Mouse (Mus musculus): ENCODE results near the gene Stard3nl. TPM values are rescaled to one million over a fixed set of nuclear protein-coding genes. Genes with fewer than 3 reads are reported as not detected.

Stard3nl gene
- polyA plus RNA-seq, 1 experiment from 2014 or later: 177 TPM

- 95% methylated on average over 2 of the region's 2 CpGs for WGBS
- Histone ChIP-seq H3K9ac (replicated peaks) (no peak overlapping the region), H3K27me3 (no peaks in the 10 kb centered on the region), H3K9me3 (no peaks in the 10 kb centered on the region), H3K4me3 (replicated peaks) (no peak overlapping the region), H3K36me3 (no peaks in the 10 kb centered on the region), H3K4me1 (replicated peaks) (no peaks in the 10 kb centered on the region), H3K27ac (no peak overlapping the region), H3K4me2 (replicated peaks) (no peak overlapping the region)
- ATAC-seq: no peak
Observed at GRCm38 (mm10) chr13:19407953-19408352, 12.4 kb upstream of the Stard3nl start.

- H3K4me1 ChIP-seq (replicated peaks): no peaks in the 10 kb centered on the region
- 83% methylated on average over 2 of the region's 2 CpGs for WGBS
- no peak overlapping the region for H3K27ac ChIP-seq
- no peaks in the 10 kb centered on the region for H3K36me3 ChIP-seq
- H3K9me3 ChIP-seq: no peaks in the 10 kb centered on the region
- no peak for ATAC-seq
- H3K4me3 ChIP-seq (replicated peaks): no peak overlapping the region
- H3K27me3 ChIP-seq: no peaks in the 10 kb centered on the region
- H3K4me2 ChIP-seq (replicated peaks): no peak overlapping the region
- H3K9ac ChIP-seq (replicated peaks): no peak overlapping the region
Observed at GRCm38 (mm10) chr13:19404623-19405022, 9.0 kb upstream of the Stard3nl start.

- peak overlapping the region; percentile 77 for H3K4me3 ChIP-seq (replicated peaks)
- ATAC-seq: peak; percentile 91; the same call in 1 of the 2 replicates
- peaks cover 5% of the 10 kb centered on the region; the same call in 1 of the 2 replicates for H3K36me3 ChIP-seq
- peaks cover 42% of the 10 kb centered on the region for H3K4me1 ChIP-seq (replicated peaks)
- H3K27me3 ChIP-seq: no peaks in the 10 kb centered on the region
- H3K9me3 ChIP-seq: no peaks in the 10 kb centered on the region
- WGBS: 2% methylated on average over 25 of the region's 25 CpGs
- H3K4me2 ChIP-seq (replicated peaks): peak overlapping the region; percentile 64
- peak overlapping the region; percentile 91 for H3K27ac ChIP-seq
- H3K9ac ChIP-seq (replicated peaks): peak overlapping the region; percentile 90
Observed at GRCm38 (mm10) chr13:19394798-19395687, 552 bp downstream of the Stard3nl start.

GRCm38 (mm10) chr13:19394171-19394570 lies 1.4 kb downstream of the Stard3nl start:
- no peak overlapping the region for H3K27ac ChIP-seq
- peak overlapping the region; percentile 64 for H3K4me2 ChIP-seq (replicated peaks)
- H3K4me3 ChIP-seq (replicated peaks): peak overlapping the region; percentile 77
- ATAC-seq: no peak
- H3K9me3 ChIP-seq: no peaks in the 10 kb centered on the region
- H3K36me3 ChIP-seq: peaks cover 7% of the 10 kb centered on the region; the same call in 1 of the 2 replicates
- 84% methylated on average over 4 of the region's 4 CpGs for WGBS
- H3K4me1 ChIP-seq (replicated peaks): peaks cover 49% of the 10 kb centered on the region
- no peaks in the 10 kb centered on the region for H3K27me3 ChIP-seq
- peak overlapping the region; percentile 90; the same call in 1 of the 2 replicates for H3K9ac ChIP-seq (replicated peaks)

GRCm38 (mm10) chr13:19393731-19394130 lies 1.9 kb downstream of the Stard3nl start:
- Histone ChIP-seq H3K27me3 (no peaks in the 10 kb centered on the region), H3K4me3 (replicated peaks) (peak overlapping the region; percentile 77; the same call in 1 of the 2 replicates), H3K9me3 (no peaks in the 10 kb centered on the region), H3K9ac (replicated peaks) (0 out of 2 replicates have a peak overlapping the region, but pooled peaks have one; percentile 90), H3K27ac (no peak overlapping the region), H3K4me1 (replicated peaks) (peaks cover 49% of the 10 kb centered on the region), H3K4me2 (replicated peaks) (peak overlapping the region; percentile 64), H3K36me3 (peaks cover 7% of the 10 kb centered on the region; the same call in 1 of the 2 replicates)
- no peak for ATAC-seq
- 89% methylated on average over 2 of the region's 2 CpGs for WGBS

DNA sequence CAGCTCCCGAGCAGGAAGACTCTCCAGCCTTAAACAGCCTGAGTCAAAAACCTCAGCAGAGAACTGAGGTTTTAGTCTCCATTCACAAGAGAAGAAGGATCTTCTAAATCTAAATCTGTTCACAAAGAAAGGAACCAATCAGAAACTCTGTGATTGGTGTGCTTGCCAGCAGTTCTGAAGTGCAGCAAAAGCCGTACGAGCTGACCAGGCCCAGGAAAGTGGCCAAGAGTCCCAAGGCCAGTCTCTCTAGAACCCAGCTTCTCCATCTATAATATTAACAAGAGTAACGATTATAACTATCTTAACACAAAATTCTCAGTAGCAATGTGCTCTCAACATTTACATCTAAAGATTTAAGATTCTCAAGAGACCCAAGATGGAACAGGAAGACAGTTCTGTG lies 4.0 kb downstream of the Stard3nl start:
- Histone ChIP-seq H3K36me3 (peaks cover 7% of the 10 kb centered on the region; the same call in 1 of the 2 replicates), H3K27me3 (no peaks in the 10 kb centered on the region), H3K27ac (no peak overlapping the region), H3K9ac (replicated peaks) (no peak overlapping the region), H3K4me2 (replicated peaks) (no peak overlapping the region), H3K9me3 (no peaks in the 10 kb centered on the region), H3K4me1 (replicated peaks) (peaks cover 42% of the 10 kb centered on the region), H3K4me3 (replicated peaks) (no peak overlapping the region)
- no peak for ATAC-seq
- WGBS: 86% methylated on average over 4 of the region's 4 CpGs

- H3K4me3 ChIP-seq (replicated peaks): no peak overlapping the region
- H3K9ac ChIP-seq (replicated peaks): no peak overlapping the region
- no peaks in the 10 kb centered on the region for H3K27me3 ChIP-seq
- 70% methylated on average over 4 of the region's 4 CpGs for WGBS
- H3K9me3 ChIP-seq: no peaks in the 10 kb centered on the region
- peaks cover 39% of the 10 kb centered on the region for H3K4me1 ChIP-seq (replicated peaks)
- no peak overlapping the region for H3K27ac ChIP-seq
- peaks cover 7% of the 10 kb centered on the region; the same call in 1 of the 2 replicates for H3K36me3 ChIP-seq
- ATAC-seq: no peak
- no peak overlapping the region for H3K4me2 ChIP-seq (replicated peaks)
Observed at GRCm38 (mm10) chr13:19390296-19390695, 5.3 kb downstream of the Stard3nl start.

- 32% methylated on average over 12 of the region's 12 CpGs for WGBS
- Histone ChIP-seq H3K9me3 (no peaks in the 10 kb centered on the region), H3K27me3 (no peaks in the 10 kb centered on the region), H3K36me3 (peaks cover 7% of the 10 kb centered on the region; the same call in 1 of the 2 replicates), H3K4me3 (replicated peaks) (no peak overlapping the region), H3K9ac (replicated peaks) (no peak overlapping the region), H3K27ac (0 out of 2 replicates have a peak overlapping the region, but pooled peaks have one; percentile 35), H3K4me1 (replicated peaks) (peaks cover 38% of the 10 kb centered on the region), H3K4me2 (replicated peaks) (no peak overlapping the region)
- ATAC-seq: no peak
Observed at GRCm38 (mm10) chr13:19389896-19390295, 5.7 kb downstream of the Stard3nl start.

- H3K4me2 ChIP-seq (replicated peaks): no peak overlapping the region
- peaks cover 7% of the 10 kb centered on the region; the same call in 1 of the 2 replicates for H3K36me3 ChIP-seq
- 81% methylated on average over 1 of the region's 1 CpGs for WGBS
- H3K27ac ChIP-seq: no peak overlapping the region
- H3K27me3 ChIP-seq: no peaks in the 10 kb centered on the region
- H3K9ac ChIP-seq (replicated peaks): no peak overlapping the region
- H3K9me3 ChIP-seq: no peaks in the 10 kb centered on the region
- no peak overlapping the region for H3K4me3 ChIP-seq (replicated peaks)
- peaks cover 33% of the 10 kb centered on the region for H3K4me1 ChIP-seq (replicated peaks)
- ATAC-seq: no peak
Observed at GRCm38 (mm10) chr13:19389434-19389833, 6.2 kb downstream of the Stard3nl start.

GRCm38 (mm10) chr13:19385226-19385625 lies 10.4 kb downstream of the Stard3nl start:
- no peak overlapping the region for H3K9ac ChIP-seq (replicated peaks)
- no peak for ATAC-seq
- no peaks in the 10 kb centered on the region for H3K9me3 ChIP-seq
- H3K4me1 ChIP-seq (replicated peaks): peaks cover 8% of the 10 kb centered on the region
- 96% methylated on average over 4 of the region's 4 CpGs for WGBS
- no peaks in the 10 kb centered on the region for H3K27me3 ChIP-seq
- H3K4me3 ChIP-seq (replicated peaks): no peak overlapping the region
- H3K36me3 ChIP-seq: 0 out of 2 replicates have a peak, but pooled peaks cover 3% of the 10 kb centered on the region
- no peak overlapping the region for H3K4me2 ChIP-seq (replicated peaks)
- H3K27ac ChIP-seq: no peak overlapping the region

- H3K9me3 ChIP-seq: no peaks in the 10 kb centered on the region
- WGBS: 86% methylated on average over 9 of the region's 9 CpGs
- no peak overlapping the region for H3K27ac ChIP-seq
- no peak overlapping the region for H3K9ac ChIP-seq (replicated peaks)
- H3K4me2 ChIP-seq (replicated peaks): no peak overlapping the region
- peaks cover 2% of the 10 kb centered on the region; the same call in 1 of the 2 replicates for H3K36me3 ChIP-seq
- H3K27me3 ChIP-seq: no peaks in the 10 kb centered on the region
- H3K4me3 ChIP-seq (replicated peaks): no peak overlapping the region
- peaks cover 8% of the 10 kb centered on the region for H3K4me1 ChIP-seq (replicated peaks)
- ATAC-seq: no peak
Observed at GRCm38 (mm10) chr13:19381112-19381828, 14.3 kb downstream of the Stard3nl start.

DNA sequence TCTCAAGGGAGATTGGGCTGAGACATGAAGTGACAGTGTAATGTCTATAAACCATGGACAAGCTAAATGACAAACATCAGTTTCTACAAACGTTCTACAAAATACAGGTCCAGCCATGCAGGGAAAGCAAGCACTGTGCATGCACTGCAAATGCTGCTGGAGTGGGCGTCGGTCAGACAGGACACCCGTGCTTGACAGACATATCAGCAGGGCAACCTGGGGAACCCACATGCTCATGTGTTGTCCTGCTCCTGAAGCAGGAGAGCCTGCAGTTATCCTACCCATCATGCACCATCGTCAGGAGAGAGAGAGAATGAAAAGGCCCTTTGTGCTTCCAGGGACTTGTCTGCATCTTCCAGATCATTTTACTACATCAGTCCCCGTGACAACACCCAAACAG lies 16.3 kb downstream of the Stard3nl start:
- Histone ChIP-seq H3K27ac (no peak overlapping the region), H3K9ac (replicated peaks) (no peak overlapping the region), H3K4me3 (replicated peaks) (no peak overlapping the region), H3K4me2 (replicated peaks) (no peak overlapping the region), H3K4me1 (replicated peaks) (peaks cover 8% of the 10 kb centered on the region), H3K36me3 (peaks cover 12% of the 10 kb centered on the region), H3K27me3 (no peaks in the 10 kb centered on the region), H3K9me3 (no peaks in the 10 kb centered on the region)
- WGBS: 75% methylated on average over 6 of the region's 6 CpGs
- no peak for ATAC-seq

Measured in midbrain, embryonic 13.5 days (tissue).